Mouse (Mus musculus) lung, adult 2 months (tissue): Measurements from ENCODE around the gene Gys1.

Experiments used
- CTCF ChIP-seq: fragments of 200-500 bp; IDR thresholded peaks from 2 replicates; pipeline ENCODE4 v1.5.1; 2011; ENCODE audit warnings: mild to moderate bottlenecking, low read length, control low read depth; ENCODE audit not compliant: insufficient read depth
- POLR2A ChIP-seq: fragments of 200-500 bp; IDR thresholded peaks from 2 replicates; pipeline ENCODE4 v1.6.1; 2011; ENCODE audit warnings: low read depth, mild to moderate bottlenecking, control low read depth, low read length, borderline replicate concordance; ENCODE audit errors: extremely low read depth

DNA sequence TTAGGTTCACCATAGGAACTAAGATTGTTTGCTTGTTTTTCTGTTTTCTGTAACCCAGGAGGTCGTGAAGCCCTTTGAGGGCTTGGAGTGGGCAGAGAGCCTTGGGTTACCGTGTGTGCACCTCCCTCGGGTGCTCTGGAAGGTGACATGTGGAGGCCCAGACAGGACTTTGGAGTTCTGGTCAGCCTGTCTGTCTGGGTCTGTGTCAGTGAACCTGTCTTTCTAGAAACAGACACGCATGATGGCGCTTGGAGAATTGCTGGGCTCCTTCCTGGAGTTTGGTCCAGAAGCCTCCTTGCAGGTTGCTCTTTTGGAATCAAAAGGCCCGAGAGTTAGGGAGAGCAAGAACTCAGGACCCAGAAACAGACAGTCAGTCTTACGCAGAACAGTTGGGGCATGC is 25.7 kb downstream of the Gys1 start:
- no peak for TF ChIP-seq CTCF
- TF ChIP-seq POLR2A: no peak
